Mouse (Mus musculus) neural tube, embryonic 12.5 days (tissue): ENCODE measurements around the gene Olfr311. TPM values are rescaled to one million over a fixed set of nuclear protein-coding genes. Genes with fewer than 3 reads are reported as not detected.

Experiments used
- polyA plus RNA-seq: library from polyadenylated mRNA; unstranded; fragments of >200 nt; fragmentation: Nextera tagmentation; extraction: Ambion mirVana; gene quantifications from 2 replicates; pipeline ENCODE4 v1.2.1, GENCODE M21; 2016

The Olfr311 gene
- polyA plus RNA-seq, 1 experiment from 2014 or later: not detected

Other genes with a start within 250 kb of the Olfr311 start
- not detected in 2 replicates for gene Olfr324, start 244.1 kb upstream of the Olfr311 start, polyA plus RNA-seq
- gene 2210407C18Rik, start 223.2 kb upstream of the Olfr311 start, polyA plus RNA-seq: not detected in 2 replicates
- not detected in 2 replicates for gene Olfr323, start 208.8 kb upstream of the Olfr311 start, polyA plus RNA-seq
- gene Trim58, start 198.8 kb upstream of the Olfr311 start, polyA plus RNA-seq: 0.41 and 0.44 TPM in 2 replicates
- not detected in 2 replicates for gene Olfr322, start 180.5 kb upstream of the Olfr311 start, polyA plus RNA-seq
- not detected in 2 replicates for gene Olfr320, start 158.2 kb upstream of the Olfr311 start, polyA plus RNA-seq
- gene Olfr319, start 140.1 kb upstream of the Olfr311 start, polyA plus RNA-seq: not detected in 2 replicates
- gene Olfr318, start 115.2 kb upstream of the Olfr311 start, polyA plus RNA-seq: not detected in 2 replicates
- gene Olfr317, start 100.0 kb upstream of the Olfr311 start, polyA plus RNA-seq: 0.06 and 0.16 TPM in 2 replicates
- not detected in 2 replicates for gene Olfr316, start 86.5 kb upstream of the Olfr311 start, polyA plus RNA-seq
- not detected in 2 replicates for gene Olfr315, start 66.1 kb upstream of the Olfr311 start, polyA plus RNA-seq
- gene Olfr314, start 56.3 kb upstream of the Olfr311 start, polyA plus RNA-seq: not detected in 2 replicates
- 5.2 and 7.4 TPM in 2 replicates for gene Fam183b, start 37.3 kb upstream of the Olfr311 start, polyA plus RNA-seq
- gene Olfr313, start 24.3 kb upstream of the Olfr311 start, polyA plus RNA-seq: not detected in 2 replicates
- not detected in 2 replicates for gene Olfr312, start 10.0 kb upstream of the Olfr311 start, polyA plus RNA-seq
- 16.8 and 18.2 TPM in 2 replicates for gene Gm12258, start 7.9 kb downstream of the Olfr311 start, polyA plus RNA-seq
- gene 2810021J22Rik, start 28.0 kb downstream of the Olfr311 start, polyA plus RNA-seq: 10.7 and 10.8 TPM in 2 replicates
- gene Zfp39, start 65.0 kb downstream of the Olfr311 start, polyA plus RNA-seq: 4.3 and 7.0 TPM in 2 replicates
- not detected in 2 replicates for gene Btnl10, start 78.7 kb downstream of the Olfr311 start, polyA plus RNA-seq
- 594 and 608 TPM in 2 replicates for gene Rnf187, start 99.7 kb downstream of the Olfr311 start, polyA plus RNA-seq
- gene Hist3h2ba, start 109.7 kb downstream of the Olfr311 start, polyA plus RNA-seq: 167 and 246 TPM in 2 replicates
- gene Hist3h2a, start 115.4 kb downstream of the Olfr311 start, polyA plus RNA-seq: 91.6 and 103 TPM in 2 replicates
- gene Trim17, start 115.4 kb downstream of the Olfr311 start, polyA plus RNA-seq: 0.84 and 1.0 TPM in 2 replicates
- 20.5 TPM in 2 replicates for gene Trim11, start 138.8 kb downstream of the Olfr311 start, polyA plus RNA-seq